Mouse (Mus musculus) CD4-positive helper T cell, adult 2 months (primary cell): Measurements from ENCODE around the gene Csrnp1.
"Not testable (repeated sequence)": the region's sequence is repeated elsewhere in the genome, so short reads cannot be mapped to it uniquely, and the experiment has no call there.

ENCODE experiments used
- DNase-seq: peaks from one replicate; pipeline ENCODE4 v3.0.0-alpha.2; 2012; ENCODE audit warnings: low read depth, missing footprints, low spot score

Gene Csrnp1

DNA sequence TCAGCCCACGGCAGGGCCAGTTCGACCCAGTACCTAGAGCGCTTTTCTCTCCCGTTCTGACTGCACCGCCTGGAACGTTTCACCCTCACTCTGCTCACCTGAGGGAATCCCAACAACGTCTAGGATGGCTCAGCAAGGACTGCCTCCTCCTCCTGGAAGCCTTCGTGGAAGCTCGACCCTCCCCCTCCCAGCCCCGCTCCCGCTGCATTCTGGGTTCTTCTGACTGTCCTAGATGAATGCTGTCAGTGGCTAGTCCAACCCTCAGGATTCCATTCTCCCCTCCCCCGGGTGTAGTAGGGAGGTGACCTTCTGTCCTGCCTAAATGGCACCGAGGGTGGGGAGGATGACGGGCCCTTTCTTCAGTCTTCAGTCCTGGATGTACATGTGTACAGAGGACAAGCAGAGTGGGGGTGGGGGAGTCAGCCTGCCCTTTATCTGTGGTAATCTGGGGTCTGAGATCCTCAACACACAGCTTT is at the start of gene Csrnp1:
Csrnp1 (minus strand) TSS at position 123 of the 476 bp plus-strand sequence.
- DNase-seq, result peak; percentile 52

- no peak for DNase-seq
These were observed 48.3 kb upstream of the Csrnp1 start for GRCm38 (mm10) chr9:120032710-120033109.

DNA sequence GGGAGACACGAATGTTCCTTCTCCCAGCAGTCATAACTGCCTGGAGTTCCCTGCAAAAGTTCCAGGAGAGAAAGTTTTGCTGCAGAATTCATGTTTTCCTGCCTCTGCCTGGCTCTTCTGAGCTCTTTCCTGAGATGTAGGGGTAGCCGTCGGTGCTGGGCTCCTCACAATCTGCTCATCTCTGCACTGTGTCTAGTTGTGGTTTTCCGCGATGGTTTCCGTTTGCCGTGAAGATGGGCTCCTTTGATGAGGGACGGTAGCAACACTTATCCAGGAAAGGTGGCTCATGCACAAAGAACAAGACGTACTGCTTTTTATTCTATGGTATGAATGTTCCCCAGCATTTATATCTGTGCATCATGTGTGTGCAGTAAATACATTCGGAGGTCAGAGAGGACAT is 46.0 kb upstream of the Csrnp1 start:
- peak; percentile 86 for DNase-seq

DNA sequence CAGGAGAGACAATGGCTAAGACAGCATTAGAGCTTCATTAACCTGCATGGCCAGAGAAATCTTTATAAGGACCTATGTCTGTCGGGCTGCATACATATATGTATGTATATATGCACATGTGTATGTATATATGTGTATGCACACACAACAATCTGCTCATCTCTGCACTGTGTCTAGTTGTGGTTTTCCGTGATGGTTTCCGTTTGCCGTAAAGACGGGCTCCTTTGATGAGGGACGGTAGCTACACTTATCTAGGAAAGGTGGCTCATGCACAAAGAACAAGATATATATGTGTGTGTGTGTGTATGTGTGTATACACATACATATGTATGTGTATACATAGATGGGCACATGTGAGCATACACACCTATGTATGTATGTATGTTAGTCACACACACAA is 45.4 kb upstream of the Csrnp1 start:
- peak; percentile 74 for DNase-seq

DNA sequence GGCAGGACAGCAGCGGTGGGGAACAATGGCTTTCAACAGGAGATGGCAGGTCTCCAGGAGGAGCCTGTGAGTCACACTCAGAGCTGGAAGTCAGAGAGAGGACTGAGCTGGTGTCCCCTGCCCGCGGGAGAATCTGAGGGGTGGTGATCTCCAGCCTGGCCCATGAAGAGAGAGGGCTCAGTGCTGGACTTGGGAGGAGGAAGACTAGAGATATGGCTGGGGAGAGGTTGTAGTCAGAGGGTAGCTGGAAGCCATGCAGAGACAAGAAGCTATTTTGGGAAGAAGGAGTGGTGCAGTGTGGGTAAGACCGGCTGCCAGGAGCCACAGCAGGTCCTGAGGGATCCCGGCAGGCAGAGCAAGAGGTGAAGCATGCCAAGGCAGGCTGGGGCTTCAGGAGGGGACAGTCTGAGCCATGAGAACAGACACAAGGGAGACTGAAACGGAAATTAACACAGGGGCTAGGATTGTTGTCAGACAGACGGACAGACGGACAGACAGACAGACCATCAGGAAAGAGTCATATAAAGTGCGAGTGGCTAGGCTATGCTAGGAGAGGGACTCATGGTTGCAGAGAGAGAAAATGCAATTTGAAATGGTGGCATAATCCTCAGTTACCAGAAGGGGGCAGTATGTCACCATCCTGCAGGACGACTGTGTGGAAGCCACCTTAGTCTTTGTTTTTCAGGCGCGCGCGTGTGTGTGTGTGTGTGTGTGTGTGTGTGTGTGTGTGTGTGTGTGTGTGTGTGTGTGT is 43.1 kb upstream of the Csrnp1 start:
- DNase-seq, result peak; percentile 84

GRCm38 (mm10) chr9:120024625-120025024 is 40.2 kb upstream of the Csrnp1 start:
- DNase-seq, result no peak

- peak; percentile 28 for DNase-seq
These were observed 39.7 kb upstream of the Csrnp1 start for GRCm38 (mm10) chr9:120024171-120024570.

- peak; percentile 61 for DNase-seq
These were observed 38.8 kb upstream of the Csrnp1 start, which contains the start of gene Xirp1 for GRCm38 (mm10) chr9:120023086-120023811. Gene Xirp1 (minus strand): TSS chr9:120023598.

GRCm38 (mm10) chr9:120021164-120021563 is 36.7 kb upstream of the Csrnp1 start:
- no peak for DNase-seq

GRCm38 (mm10) chr9:120020285-120020890 is 35.9 kb upstream of the Csrnp1 start:
- DNase-seq, result peak; percentile 72

GRCm38 (mm10) chr9:120016956-120017355 is 32.5 kb upstream of the Csrnp1 start:
- DNase-seq, result no peak

- DNase-seq, result no peak
These were observed 30.4 kb upstream of the Csrnp1 start for GRCm38 (mm10) chr9:120014828-120015227.

- no peak for DNase-seq
These were observed 28.9 kb upstream of the Csrnp1 start for GRCm38 (mm10) chr9:120013251-120013820.

- DNase-seq, result peak; percentile 47
These were observed 28.3 kb upstream of the Csrnp1 start for GRCm38 (mm10) chr9:120012781-120013180.

DNA sequence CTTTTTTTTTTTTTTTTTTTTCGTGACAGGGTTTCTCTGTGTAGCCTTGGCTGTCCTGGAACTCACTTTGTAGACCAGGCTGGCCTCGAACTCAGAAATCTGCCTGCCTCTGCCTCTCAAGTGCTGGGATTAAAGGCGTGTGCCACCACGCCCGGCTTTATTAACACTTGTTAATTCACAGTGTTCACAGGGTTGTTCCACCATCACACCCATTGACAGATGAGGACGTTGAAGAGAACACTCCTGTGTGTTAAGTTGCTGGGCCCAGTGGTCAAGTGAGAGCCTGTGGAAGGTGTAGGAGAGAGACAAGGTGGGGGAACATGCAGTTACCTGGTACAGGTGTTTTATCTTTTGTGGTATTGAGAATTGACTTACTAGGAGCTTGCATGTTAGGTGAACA is 27.7 kb upstream of the Csrnp1 start:
- not testable (repeated sequence) for DNase-seq

DNA sequence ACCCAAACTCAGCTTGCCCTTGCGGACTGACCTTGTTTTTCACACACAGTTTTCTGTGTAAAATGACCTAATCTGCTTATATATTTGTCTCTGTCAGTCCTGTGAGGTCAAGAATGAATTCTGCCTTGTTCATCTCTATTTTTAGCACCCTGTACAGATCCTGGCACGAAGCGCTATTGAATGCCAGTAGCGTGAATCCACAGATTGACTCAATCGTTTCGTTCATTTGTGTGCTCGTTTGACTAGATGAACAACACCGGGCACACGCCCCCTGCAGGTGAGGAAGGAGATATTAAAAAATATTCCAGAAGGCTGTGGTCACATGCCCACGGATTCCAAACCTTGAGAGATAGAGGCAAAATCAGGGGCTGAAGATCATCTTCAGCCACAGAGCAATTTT is 27.1 kb upstream of the Csrnp1 start:
- DNase-seq, result peak; percentile 82

GRCm38 (mm10) chr9:120010781-120011511 is 26.5 kb upstream of the Csrnp1 start:
- peak; percentile 97 for DNase-seq

DNA sequence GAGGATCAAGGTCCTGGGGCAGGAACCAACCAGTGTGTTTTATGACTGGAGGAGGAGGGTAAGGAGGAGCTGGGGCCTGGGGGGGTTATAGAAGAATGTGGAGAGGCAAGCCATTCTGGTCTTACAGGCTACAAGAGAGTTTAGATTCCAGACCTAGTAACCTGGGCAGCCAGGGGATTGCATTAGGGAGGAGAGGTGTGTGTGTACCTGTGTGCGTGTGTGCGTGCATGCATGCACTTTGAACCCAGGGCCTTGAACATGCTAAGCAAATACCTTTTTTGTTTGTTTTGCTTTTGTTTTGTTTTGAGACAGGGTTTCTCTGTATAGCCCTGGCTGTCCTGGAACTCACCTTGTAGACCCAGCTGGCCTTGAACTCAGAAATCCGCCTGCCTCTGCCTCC is 25.4 kb upstream of the Csrnp1 start:
- DNase-seq, result no peak

DNA sequence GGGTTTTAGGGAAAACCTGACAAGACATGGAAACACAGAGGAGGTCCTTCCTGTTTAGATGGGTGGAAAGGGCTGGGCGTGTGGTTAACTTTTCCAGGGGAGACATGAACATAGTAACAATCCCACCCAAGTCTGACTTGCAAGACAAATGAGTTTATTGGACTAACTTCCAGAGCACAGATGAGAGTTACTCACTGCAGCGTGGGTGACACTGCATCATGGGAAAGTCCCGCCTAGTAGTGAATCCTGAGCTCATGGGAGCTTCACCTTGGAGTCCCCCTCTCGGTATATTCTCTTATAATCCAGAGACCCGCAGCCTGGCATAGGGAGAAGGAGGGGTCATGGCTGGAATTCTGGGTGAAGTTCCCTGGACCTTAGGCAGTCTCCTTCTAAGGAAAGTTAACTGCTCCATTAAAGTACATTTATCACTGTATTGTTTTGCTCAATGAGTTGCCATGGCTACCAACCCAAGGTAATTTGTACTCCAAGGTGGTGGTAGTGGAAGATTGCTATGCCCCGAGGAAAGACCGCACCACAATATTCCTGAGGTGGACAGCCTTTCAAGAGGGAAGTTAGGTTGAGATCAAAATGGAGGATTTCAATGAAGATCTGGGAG is 24.9 kb upstream of the Csrnp1 start:
- DNase-seq, result peak; percentile 52

DNA sequence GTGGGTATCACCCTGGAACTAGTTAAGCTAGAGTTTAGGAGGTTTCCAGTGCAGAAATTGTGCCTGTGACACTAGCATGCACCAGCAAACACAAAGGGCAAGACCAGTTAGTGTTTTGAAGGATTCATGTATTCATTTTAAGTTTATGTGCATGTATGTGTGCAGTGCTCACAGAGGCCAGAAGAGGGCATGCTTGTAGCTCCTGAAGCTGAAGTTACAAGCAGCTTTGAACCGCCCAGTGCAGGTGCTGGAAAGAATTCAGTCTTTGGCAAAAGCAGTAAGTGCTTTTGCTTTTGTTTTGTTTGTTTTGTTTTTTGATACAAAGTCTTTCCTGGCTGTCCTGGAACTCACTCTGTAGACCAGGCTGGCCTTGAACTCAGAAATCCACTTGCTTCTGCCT is 23.4 kb upstream of the Csrnp1 start:
- peak; percentile 32 for DNase-seq

DNA sequence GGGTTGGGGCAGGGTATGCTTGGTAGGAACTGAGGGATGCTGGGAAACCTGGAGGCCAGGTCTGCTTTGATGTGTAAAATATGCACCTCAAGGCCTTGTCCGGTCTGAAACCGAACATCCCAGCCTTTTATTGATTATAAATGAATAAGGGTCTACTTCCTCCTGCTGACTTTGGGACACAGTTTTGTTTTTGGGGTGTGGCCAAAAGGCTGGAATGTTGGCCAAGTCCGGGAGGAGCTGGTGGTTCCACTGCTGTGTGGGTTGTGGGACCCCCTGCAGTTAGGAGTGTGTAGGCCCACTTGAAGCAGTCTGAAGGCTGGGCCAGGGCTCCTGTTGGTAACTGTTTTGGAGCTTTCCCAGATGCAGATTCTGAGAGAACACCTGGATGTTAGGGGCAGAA is 21.5 kb upstream of the Csrnp1 start:
- DNase-seq, result no peak
